12 mouse cellular contexts compared by ENCODE assay signal in the genomic region with DNA sequence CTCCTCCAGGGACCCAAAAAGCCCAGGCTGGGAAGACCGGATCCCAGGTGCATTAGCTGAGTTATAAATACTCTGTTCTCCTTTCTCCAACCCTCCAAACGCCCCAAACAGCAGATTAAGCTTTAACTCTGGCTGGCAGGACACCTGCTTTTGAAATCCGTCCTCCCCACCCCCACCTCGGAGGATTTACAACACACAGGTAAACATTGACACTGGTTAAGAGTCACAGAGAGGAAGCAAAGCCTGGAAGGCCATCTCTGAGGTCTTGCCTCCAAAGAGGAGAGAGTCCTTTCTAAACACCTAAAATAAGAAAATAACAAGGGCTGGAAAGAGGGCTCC. TPM values are rescaled to one million over a fixed set of nuclear protein-coding genes. Genes with fewer than 3 reads are reported as not detected.
DNase-seq lines count a peak whose midpoint lies in the region; ATAC-seq lines count a peak whose summit lies in the region.
"Had no signal": no experiment of that assay in that cellular context is flagged by ENCODE, and none has a peak within 500 bp of the region (broad histone marks: within the 10 kb centered on the region; RNA-seq: fewer than 3 reads in every experiment).

No protein-coding gene starts in this region.

- peaks cover 55% of the 10 kb centered on the region for H3K4me1 ChIP-seq in kidney, embryonic 15.5 days
- H3K4me1 ChIP-seq in liver, embryonic 13.5 days (replicated peaks): peaks cover 13% of the 10 kb centered on the region
- H3K4me1 ChIP-seq: megakaryocyte, embryonic 14.5 days had no signal

- H3K27me3 ChIP-seq in kidney, embryonic 15.5 days: no peaks in the 10 kb centered on the region
- no peaks in the 10 kb centered on the region for H3K27me3 ChIP-seq in liver, embryonic 13.5 days
- H3K27me3 ChIP-seq: megakaryocyte, embryonic 14.5 days had no signal

- 39% methylated on average over 4 of the region's 4 CpGs for WGBS in kidney, embryonic 15.5 days
- 49% methylated on average over 4 of the region's 4 CpGs for WGBS in liver, embryonic 13.5 days (ENCODE audit: insufficient replicate concordance)

- peak; percentile 24 for ATAC-seq in kidney, embryonic 15.5 days (replicated peaks; ENCODE audit: low FRiP score)
- peak; percentile 68 for ATAC-seq in liver, embryonic 13.5 days (ENCODE audit: low read depth)
- ATAC-seq: hindbrain, postnatal 0 days had no signal

- no peaks in the 10 kb centered on the region for H3K9me3 ChIP-seq in kidney, embryonic 15.5 days (replicated peaks)
- no peaks in the 10 kb centered on the region for H3K9me3 ChIP-seq in liver, embryonic 13.5 days (replicated peaks)

- peak overlapping the region; percentile 87 for H3K27ac ChIP-seq in kidney, embryonic 15.5 days
- H3K27ac ChIP-seq in liver, embryonic 13.5 days: peak overlapping the region; percentile 79
- H3K27ac ChIP-seq: hindbrain, postnatal 0 days had no signal

- no peaks in the 10 kb centered on the region for H3K36me3 ChIP-seq in kidney, embryonic 15.5 days
- H3K36me3 ChIP-seq in liver, embryonic 13.5 days: no peaks in the 10 kb centered on the region

- H3K4me3 ChIP-seq in kidney, embryonic 15.5 days (replicated peaks): no peak overlapping the region
- H3K4me3 ChIP-seq in liver, embryonic 13.5 days (replicated peaks): no peak overlapping the region
- H3K4me3 ChIP-seq: megakaryocyte, embryonic 14.5 days had no signal

- peak overlapping the region; percentile 21 for H3K4me2 ChIP-seq in kidney, embryonic 15.5 days
- H3K4me2 ChIP-seq in liver, embryonic 13.5 days: 0 out of 2 replicates have a peak overlapping the region, but pooled peaks have one; percentile 29

- peak; percentile 77 for DNase-seq in kidney, adult 11 months
- no peak for DNase-seq in liver, embryonic 13.5 days
- DNase-seq in lung, postnatal 4 days: peak; percentile 53 to 54
- DNase-seq in cerebellum, postnatal 4 days (ENCODE audit: low spot score in 2 of 2): no peak
- DNase-seq in layer of hippocampus, adult 9-11 months: no peak
- DNase-seq in MN1 (ENCODE audit: low spot score): no peak
- DNase-seq: cerebellum, postnatal 10 days; gastrocnemius, postnatal 10 days; right cerebral cortex, adult 18-20 months had no signal

- H3K9ac ChIP-seq in kidney, embryonic 15.5 days: no peak overlapping the region
- H3K9ac ChIP-seq in liver, embryonic 13.5 days: no peak overlapping the region

RNA-seq across cellular contexts. Expression of gene Wwc1, which starts 28.6 kb away (rescaled TPM):
- 6.9 and 7.1 TPM in 2 replicates for polyA plus RNA-seq in kidney, embryonic 15.5 days (2015; fragmentation: Nextera tagmentation; extraction: Ambion mirVana)
- polyA plus RNA-seq in liver, embryonic 13.5 days (2015; fragmentation: Nextera tagmentation; extraction: Ambion mirVana): 0.86 and 0.95 TPM in 2 replicates

Comparison
In these comparisons a context has a peak if more than half of its experiments do, and no peak if none do; other contexts are left out.
1. DNase-seq: peak in kidney, adult 11 months (single experiment) and lung, postnatal 4 days (2 of 2); none in liver, embryonic 13.5 days (single experiment), cerebellum, postnatal 4 days (0 of 2), layer of hippocampus, adult 9-11 months (single experiment) and MN1 (single experiment).